Mouse (Mus musculus) thymus, adult 2 months (tissue): ENCODE results near the gene Creb3l2.

Experiments
- CTCF ChIP-seq: fragments of 200-500 bp; IDR thresholded peaks from 2 replicates; pipeline ENCODE4 v1.5.1; 2012; ENCODE audit warnings: mild to moderate bottlenecking, control low read depth, low read length, moderate library complexity, borderline replicate concordance; ENCODE audit not compliant: control insufficient read depth, poor library complexity, insufficient read depth; ENCODE audit errors: extremely low read depth
- POLR2A ChIP-seq: fragments of 200-500 bp; IDR thresholded peaks from 2 replicates; pipeline ENCODE4 v1.6.1; 2012; ENCODE audit warnings: mild to moderate bottlenecking, low read length, control low read depth, moderate library complexity; ENCODE audit not compliant: control insufficient read depth, poor library complexity, insufficient read depth; ENCODE audit errors: extremely low read depth

GRCm38 (mm10) chr6:37440491-37441250 lies 1.3 kb downstream of the Creb3l2 start:
- TF ChIP-seq POLR2A (no peak), CTCF (no peak)
